Mouse (Mus musculus) gonadal fat pad, adult 2 months (tissue): ENCODE data around the gene Metap2. TPM values are rescaled to one million over a fixed set of nuclear protein-coding genes. Genes with fewer than 3 reads are reported as not detected.

Experiments used
- DNase-seq: peaks from one replicate; pipeline ENCODE4 v3.0.0-alpha.2; 2012; ENCODE audit warnings: low read depth
- polyA plus RNA-seq: library from polyadenylated mRNA; depleted of rRNA; stranded (reverse); fragments of >200 nt; gene quantifications from 2 replicates; pipeline ENCODE4 v1.2.3, GENCODE M21; 2012; rRNA removed

Gene Metap2
- polyA plus RNA-seq, result 37.9 and 41.1 TPM in 2 replicates

GRCm38 (mm10) chr10:93897043-93897646, at the start of gene Metap2:
Metap2 (minus strand) TSS chr10:93897093.
- no peak for DNase-seq

- DNase-seq, result no peak
Observed at GRCm38 (mm10) chr10:93945843-93946499, 49.1 kb upstream of the Metap2 start.

DNA sequence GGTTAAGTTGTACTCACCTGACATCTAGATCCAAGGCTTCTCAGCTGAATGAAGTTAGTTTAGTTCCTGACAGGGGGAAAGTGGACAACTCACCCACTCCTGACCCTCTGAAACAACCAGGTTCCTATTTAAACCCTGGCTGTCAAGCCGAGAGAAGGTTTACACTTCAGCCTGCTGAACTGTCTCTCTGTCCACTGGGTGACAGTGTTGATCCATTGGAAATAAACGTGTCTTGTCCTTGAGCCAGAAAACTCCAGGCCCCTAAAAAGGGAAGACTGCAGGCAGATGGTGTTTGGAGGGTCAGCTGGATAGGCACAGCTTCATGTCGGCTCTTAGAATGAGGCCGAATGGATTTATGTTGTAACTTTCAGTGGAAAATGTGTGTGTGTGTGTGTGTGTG, 48.5 kb upstream of the Metap2 start:
- DNase-seq, result no peak

- DNase-seq, result no peak
Observed at GRCm38 (mm10) chr10:93944241-93944640, 47.3 kb upstream of the Metap2 start.

- no peak for DNase-seq
Observed at GRCm38 (mm10) chr10:93940279-93940678, 43.4 kb upstream of the Metap2 start.

DNA sequence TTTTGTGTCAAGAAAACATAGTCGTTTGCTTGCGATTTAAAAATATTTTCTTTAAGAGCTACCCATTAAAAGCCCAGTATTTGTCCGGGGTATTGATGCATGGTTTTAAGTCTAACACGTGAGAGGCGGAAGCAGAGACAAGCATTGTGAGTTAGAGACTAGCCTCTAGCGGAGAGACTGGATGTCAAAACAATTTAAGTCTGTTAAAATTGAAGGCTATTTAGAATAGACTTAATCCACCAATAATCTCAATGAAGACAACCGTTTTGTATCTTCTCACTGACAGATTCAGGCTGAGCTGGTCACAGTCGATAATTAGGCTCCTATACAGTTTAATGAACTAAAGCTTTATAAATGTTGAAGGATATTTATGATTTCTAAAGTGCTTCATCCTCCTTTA, 42.8 kb upstream of the Metap2 start:
- DNase-seq, result no peak

- no peak for DNase-seq
Observed at GRCm38 (mm10) chr10:93938844-93939271, 42.0 kb upstream of the Metap2 start.

- no peak for DNase-seq
Observed at GRCm38 (mm10) chr10:93933980-93934379, 37.1 kb upstream of the Metap2 start.

DNA sequence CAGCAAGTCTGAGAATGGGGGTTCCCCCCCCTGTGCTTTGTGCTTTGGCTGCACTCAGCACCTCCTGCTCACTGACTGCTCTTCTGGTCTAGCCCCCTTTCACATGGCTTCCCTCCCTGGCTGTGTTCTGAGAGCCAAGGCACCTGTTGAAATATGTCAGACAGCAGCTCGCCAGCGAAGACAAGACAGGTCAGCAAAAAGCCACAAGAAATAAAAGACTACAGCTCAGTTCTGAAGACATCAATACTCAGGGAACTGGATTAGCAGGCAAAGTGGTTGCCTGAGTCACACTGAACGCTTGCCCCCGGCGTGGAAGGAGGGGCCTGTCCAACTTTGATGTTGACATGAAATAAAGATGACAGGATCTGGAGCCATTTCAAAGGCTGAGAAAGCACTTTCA, 36.0 kb upstream of the Metap2 start:
- DNase-seq, result no peak

DNA sequence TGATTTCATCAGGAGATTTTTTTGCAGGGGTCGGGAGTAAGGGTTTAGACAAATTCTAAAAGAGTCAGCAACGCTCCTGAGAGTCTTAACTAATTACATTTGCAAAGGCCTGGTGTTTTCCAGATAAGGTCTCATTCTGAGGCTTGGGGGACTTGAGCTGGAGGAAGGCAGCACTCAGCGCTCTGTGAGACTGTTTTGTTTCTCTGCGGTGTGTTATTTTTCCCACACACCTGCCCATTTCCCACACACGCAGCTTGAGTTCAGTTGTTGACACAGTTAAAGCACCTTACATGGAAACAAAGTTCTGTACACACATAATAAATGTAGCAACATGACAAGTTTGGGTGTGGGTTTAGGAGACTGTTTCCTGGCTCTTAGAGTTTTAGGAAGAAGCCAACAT, 35.1 kb upstream of the Metap2 start:
- no peak for DNase-seq

GRCm38 (mm10) chr10:93931431-93931830, 34.5 kb upstream of the Metap2 start:
- DNase-seq, result no peak

DNA sequence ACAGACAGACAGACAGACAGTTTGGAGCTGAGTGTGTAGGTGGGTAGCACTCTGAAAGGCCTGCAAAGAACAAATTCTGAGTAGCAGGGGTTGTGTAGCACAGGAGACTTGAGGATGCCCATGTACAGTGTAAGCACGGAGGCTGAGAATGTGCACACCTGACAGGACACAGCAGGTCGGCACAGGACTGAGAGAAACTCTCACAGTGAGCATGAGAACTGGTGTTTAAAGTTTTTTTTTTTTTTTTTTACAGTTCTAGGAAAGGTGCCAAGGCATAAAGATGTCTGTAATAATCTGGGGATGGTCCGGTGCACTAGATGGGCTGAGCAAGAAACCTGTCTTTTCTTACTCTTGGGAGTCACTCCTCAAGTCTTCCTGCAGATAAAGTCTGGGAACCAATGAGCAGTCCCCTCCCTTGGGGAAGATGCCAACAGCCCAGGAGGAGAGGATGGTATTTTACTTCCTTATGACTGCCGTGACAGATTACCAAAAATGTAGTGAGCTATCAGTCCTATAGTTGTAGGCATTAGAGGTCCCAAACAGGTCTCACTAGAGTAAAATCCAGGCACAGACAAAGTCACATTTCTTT, 33.4 kb upstream of the Metap2 start:
- no peak for DNase-seq

GRCm38 (mm10) chr10:93924666-93925065, 27.8 kb upstream of the Metap2 start:
- no peak for DNase-seq

DNA sequence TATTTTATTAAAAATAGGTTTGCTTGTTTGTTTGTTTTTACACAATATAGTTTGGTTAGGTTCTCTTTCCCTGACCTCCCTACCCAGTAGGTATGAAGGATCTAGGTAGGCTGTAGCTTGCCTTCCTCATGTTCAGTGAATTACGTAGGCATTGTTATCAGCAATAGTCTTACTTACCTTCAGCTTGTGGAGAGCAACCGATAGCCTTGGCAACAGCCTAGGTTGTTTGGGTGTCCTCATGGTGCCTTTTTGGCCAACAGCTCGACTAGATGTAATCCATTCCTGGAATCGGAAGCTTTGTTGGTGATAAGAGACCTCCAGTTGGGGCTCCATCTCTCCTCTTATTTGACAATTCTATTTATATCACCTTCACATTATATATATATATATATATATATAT, 24.3 kb upstream of the Metap2 start:
- no peak for DNase-seq

DNA sequence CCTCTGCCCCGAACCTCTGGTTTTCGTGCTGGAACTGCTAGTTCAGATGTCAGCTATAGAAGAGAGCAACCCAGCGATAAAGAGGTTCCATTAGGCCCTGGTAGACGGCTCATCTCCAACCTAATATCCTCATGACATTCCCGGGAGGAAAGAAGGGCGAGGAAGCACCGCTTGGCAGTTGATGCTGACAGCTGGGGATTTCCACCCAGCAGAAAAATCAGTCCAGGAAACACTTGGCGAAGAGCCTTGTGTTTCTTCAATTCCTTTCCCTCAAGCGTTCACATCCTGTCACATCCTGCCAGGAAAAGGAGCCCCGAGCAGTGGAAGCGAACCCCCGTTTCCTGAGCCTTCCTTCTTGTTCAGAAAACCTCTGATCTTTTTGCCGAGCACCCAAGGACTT, 22.3 kb upstream of the Metap2 start:
- no peak for DNase-seq

DNA sequence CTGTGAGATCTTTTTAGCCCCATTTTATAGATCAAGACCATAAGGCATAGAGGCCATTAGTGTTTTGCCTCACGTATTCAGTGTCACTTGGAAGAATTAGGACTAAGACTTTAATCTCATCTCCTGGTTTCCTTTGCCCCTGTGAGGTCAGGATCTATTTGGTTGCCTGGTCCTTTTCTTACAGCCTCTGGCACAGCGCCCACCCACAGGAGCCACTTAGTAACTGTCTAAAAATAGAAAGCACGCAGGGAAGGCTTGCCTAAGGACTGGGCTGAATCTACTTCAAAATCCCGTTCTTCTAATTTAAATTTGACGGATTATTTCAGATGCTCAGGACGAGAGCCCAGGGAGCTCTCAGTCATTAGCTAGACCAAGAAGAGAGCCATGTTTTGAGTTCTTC, 21.8 kb upstream of the Metap2 start:
- no peak for DNase-seq

DNA sequence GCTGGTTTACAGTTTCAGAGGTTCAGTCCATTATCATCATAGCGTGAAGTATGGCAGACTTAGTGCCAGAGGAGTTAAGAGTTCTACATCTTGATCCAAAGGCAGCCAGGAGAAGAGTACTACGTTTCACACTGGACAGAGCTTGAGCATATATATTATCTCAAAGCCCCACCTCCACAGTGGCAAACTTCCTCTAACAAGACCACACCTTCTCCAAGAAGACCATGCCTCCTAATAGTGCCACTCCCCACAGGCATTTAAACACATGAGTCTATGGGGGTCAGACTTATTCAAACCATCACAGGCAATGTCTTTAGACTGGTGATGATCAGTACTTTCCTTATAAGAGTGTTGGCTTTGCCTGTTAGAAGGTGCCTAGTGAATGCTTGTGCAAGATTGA, 21.2 kb upstream of the Metap2 start:
- DNase-seq, result no peak

GRCm38 (mm10) chr10:93916778-93917177, 19.9 kb upstream of the Metap2 start:
- no peak for DNase-seq

DNA sequence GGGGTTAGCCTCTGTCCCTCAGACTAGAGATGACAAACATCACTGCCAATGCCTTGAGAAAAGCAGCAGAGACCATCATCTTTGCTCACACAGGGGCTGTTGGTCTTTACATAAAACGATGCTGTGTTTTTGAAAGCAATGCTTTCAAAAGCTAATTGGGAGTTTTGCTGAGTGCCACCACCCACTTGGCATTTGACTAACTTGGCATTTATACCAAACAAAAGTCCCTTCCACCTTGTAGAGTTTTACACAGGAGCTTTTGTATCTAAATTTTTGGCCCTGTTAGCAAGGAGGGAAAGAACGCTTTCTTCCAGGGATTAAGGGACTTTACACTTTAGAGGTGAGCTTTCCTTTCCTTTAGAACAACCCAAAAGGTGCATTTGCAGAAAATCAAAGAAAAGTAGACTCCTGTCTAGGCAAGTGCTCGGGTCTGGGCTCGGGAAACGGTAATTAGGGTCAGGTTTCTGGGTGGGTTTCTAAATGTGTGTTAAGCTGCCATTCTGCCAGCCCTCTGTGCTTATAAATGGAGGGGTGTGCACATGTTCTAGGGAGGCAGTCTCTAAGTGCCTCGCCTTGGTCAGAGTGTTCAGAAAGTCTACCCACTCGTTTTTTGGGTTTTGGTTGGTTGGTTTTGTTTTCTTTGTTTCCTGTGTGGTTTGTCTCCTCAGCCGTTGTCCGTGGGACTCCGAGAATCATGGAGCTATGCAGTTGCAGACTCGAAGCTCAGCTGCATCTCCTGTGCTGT, 18.8 kb upstream of the Metap2 start:
- no peak for DNase-seq

DNA sequence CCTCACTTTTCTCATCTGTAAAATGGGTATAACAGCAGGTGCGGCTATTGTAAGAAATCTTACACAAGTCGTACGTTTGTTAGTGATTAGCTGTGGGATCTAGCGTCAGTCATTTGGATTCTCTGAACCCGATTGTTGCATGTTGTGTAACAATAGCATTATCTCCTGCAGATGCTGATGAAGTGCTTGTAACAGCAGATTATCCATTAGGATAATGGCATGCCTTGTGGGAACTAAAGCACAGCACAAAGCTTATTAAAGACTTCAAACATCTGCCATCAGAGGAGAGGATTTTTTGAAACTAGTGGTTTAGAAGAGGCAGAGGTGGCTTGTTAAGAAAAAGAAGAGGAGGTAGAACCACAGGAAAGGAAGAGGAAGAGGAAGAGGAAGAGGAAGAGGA, 16.6 kb upstream of the Metap2 start:
- DNase-seq, result no peak

DNA sequence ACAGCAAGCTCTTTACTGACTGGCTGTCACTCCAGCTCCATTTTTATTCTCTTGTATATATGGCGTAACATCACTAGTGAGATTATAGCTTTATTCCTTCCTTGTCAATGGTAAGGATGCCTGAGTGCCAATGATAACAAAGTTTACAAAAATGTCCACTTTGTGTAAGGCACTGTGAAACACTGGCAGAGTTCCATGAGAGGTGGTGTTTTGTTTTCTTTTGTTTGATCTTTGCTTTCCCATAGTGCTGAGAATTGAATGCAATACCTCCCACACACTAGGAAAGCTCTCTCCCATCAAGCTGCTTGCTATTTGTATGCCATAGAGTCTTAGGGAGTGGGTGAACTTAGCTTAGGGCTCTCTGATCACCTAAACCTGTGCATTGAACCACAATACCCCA, 16.0 kb upstream of the Metap2 start:
- peak; percentile 83 for DNase-seq

- no peak for DNase-seq
Observed at GRCm38 (mm10) chr10:93912136-93912855, 15.4 kb upstream of the Metap2 start.
